Comparison of ENCODE assay signal across 9 mouse cellular contexts in the genomic region with DNA sequence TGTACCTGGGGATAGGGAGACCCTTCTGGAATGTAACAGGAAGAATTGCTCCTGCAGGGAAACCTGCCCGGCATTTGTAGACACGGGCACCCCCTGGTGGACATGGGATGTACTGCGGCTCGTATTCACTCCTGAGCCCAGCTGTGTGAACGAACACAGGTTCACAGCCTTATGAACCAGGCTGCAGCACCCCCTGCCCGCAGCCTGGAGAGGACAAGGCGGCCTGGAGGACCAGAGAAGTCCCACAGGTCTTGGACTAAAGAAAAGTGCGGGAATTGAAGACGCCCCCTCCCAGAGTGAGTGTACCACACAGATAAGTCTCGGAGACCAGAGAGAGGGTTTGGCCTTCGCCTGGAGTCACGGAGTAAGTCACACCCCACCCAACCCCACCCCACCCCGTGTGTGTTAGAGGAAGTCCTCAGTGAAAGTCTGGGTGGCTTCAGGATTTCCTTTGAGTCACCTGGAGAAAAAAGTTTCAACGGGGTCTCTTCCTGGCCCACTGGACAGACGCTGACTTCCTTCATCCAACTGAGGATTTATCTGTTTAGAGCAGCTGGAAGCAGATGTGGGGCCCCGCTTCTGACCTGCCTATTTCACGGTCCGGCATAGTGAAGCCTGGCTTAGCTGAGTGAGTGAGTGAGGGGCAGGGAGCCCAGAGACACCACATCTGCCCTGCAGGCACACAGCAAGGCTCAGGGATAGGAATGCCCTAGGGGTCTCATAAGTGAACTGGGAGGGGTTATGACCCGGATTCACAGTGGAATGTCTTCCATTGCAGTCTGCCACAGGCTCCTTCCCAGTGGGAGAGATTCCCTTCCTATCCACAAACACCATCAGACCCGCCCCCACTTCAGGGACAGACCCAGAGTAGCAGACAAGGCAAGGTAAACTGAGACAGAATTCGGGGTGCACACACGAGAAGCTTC. TPM values are rescaled to one million over a fixed set of nuclear protein-coding genes. Genes with fewer than 3 reads are reported as not detected.
DNase-seq lines count a peak whose midpoint lies in the region; ATAC-seq and TF ChIP-seq lines count a peak whose summit lies in the region.
"Had no signal": no experiment of that assay in that cellular context is flagged by ENCODE, and none has a peak within 500 bp of the region (broad histone marks: within the 10 kb centered on the region; RNA-seq: fewer than 3 reads in every experiment).

No protein-coding gene starts in this region.

- no peak overlapping the region for H3K4me3 ChIP-seq in embryonic fibroblast, embryonic 13.5 days (ENCODE audit: insufficient read depth, low read length)
- peak overlapping the region; percentile 72 for H3K4me3 ChIP-seq in liver, embryonic 16.5 days (ENCODE audit: low read depth, low read length)
- no peak overlapping the region for H3K4me3 ChIP-seq in neural tube, embryonic 15.5 days (replicated peaks)
- H3K4me3 ChIP-seq: embryonic facial prominence, embryonic 15.5 days had no signal

- H3K4me2 ChIP-seq in liver, embryonic 16.5 days (ENCODE audit: low read depth, low read length), result peak overlapping the region; percentile 85
- no peak overlapping the region for H3K4me2 ChIP-seq in neural tube, embryonic 15.5 days
- H3K4me2 ChIP-seq: embryonic facial prominence, embryonic 15.5 days had no signal

- H3K27ac ChIP-seq in embryonic fibroblast, embryonic 13.5 days (ENCODE audit: insufficient read depth, low read length), result no peak overlapping the region
- H3K27ac ChIP-seq in liver, embryonic 16.5 days (ENCODE audit: low read length), result peak overlapping the region; percentile 97
- peak overlapping the region; percentile 56; the same call in 1 of the 2 replicates for H3K27ac ChIP-seq in neural tube, embryonic 15.5 days (replicated peaks)
- H3K27ac ChIP-seq: embryonic facial prominence, embryonic 15.5 days had no signal

- peak; percentile 92 to 93 for DNase-seq in B cell, adult 2 months
- peak; percentile 90 to 92 for DNase-seq in adrenal gland, postnatal 36 days
- DNase-seq in heart, postnatal 10 days, result peak; percentile 93 to 96
- peak; percentile 95 to 97 for DNase-seq in kidney, postnatal 4 days
- DNase-seq in telencephalon, adult 2 months (ENCODE audit: low read depth, low spot score), result peak; percentile 39

- intact Hi-C loops in heart, postnatal 10 days (cut with DNase I), result loop anchor here (1.0 to 5.0 kb wide), 3 partner anchors 20 to 121 kb away; partner anchors contain the start of gene Mpv17l2

- WGBS in liver, embryonic 16.5 days (ENCODE audit: insufficient replicate concordance), result 16% methylated on average over 22 of the region's 22 CpGs
- 41% methylated on average over 22 of the region's 22 CpGs for WGBS in neural tube, embryonic 15.5 days

- no peaks in the 10 kb centered on the region for H3K4me1 ChIP-seq in embryonic fibroblast, embryonic 13.5 days (ENCODE audit: control insufficient read depth, insufficient read depth, low read length)
- H3K4me1 ChIP-seq in liver, embryonic 16.5 days (ENCODE audit: control insufficient read depth, low read depth, low read length), result peaks cover 78% of the 10 kb centered on the region
- peaks cover 25% of the 10 kb centered on the region for H3K4me1 ChIP-seq in neural tube, embryonic 15.5 days

- H3K9me3 ChIP-seq in liver, embryonic 16.5 days (replicated peaks; ENCODE audit: control insufficient read depth, low read length), result no peaks in the 10 kb centered on the region
- H3K9me3 ChIP-seq in neural tube, embryonic 15.5 days (replicated peaks), result no peaks in the 10 kb centered on the region
- H3K9me3 ChIP-seq: embryonic facial prominence, embryonic 15.5 days had no signal

- no peaks in the 10 kb centered on the region for H3K27me3 ChIP-seq in liver, embryonic 16.5 days (ENCODE audit: control insufficient read depth, insufficient read depth, low read depth, low read length)
- H3K27me3 ChIP-seq in neural tube, embryonic 15.5 days (replicated peaks), result no peaks in the 10 kb centered on the region

- H3K36me3 ChIP-seq in liver, embryonic 16.5 days (ENCODE audit: control insufficient read depth, insufficient read depth), result peaks cover 8% of the 10 kb centered on the region; the same call in 1 of the 2 replicates
- peaks cover 5% of the 10 kb centered on the region; the same call in 1 of the 2 replicates for H3K36me3 ChIP-seq in neural tube, embryonic 15.5 days

- TF ChIP-seq CTCF in embryonic fibroblast, embryonic 13.5 days (IDR thresholded peaks at IDR 0.05; ENCODE audit: borderline replicate concordance, insufficient read depth, low read length), result peak; percentile 75

- TF ChIP-seq POLR2A in embryonic fibroblast, embryonic 13.5 days (IDR thresholded peaks at IDR 0.05; ENCODE audit: low read depth, low read length), result no peak

- ATAC-seq in liver, embryonic 16.5 days (ENCODE audit: low read depth), result peak; percentile 36
- ATAC-seq in neural tube, embryonic 15.5 days (ENCODE audit: low FRiP score), result no peak

- peak overlapping the region; percentile 91 for H3K9ac ChIP-seq in liver, embryonic 16.5 days (ENCODE audit: low read depth, low read length)
- no peak overlapping the region for H3K9ac ChIP-seq in neural tube, embryonic 15.5 days (replicated peaks)
- H3K9ac ChIP-seq: embryonic facial prominence, embryonic 15.5 days had no signal

RNA-seq across cellular contexts. Expression of gene Arrdc2, which starts 1.9 kb away (rescaled TPM):
- 10 to 100 TPM in 1 of 2 experiments, 1 to 10 TPM in 1; 6.9 to 10.5 TPM for total RNA-seq in adrenal gland, postnatal 36 days (2021)
- 4.4 and 4.5 TPM in 2 replicates for polyA plus RNA-seq in embryonic fibroblast, embryonic 13.5 days (2011; ENCODE audit: insufficient read length, low read depth, missing spikeins)
- 10 to 100 TPM in 1 of 2 experiments, 1 to 10 TPM in 1; 4.7 to 18.5 TPM for total RNA-seq in heart, postnatal 10 days (2021)
- polyA plus RNA-seq in liver, embryonic 16.5 days (2015; fragmentation: Nextera tagmentation; extraction: Ambion mirVana), result 11.6 and 13.5 TPM in 2 replicates
- 7.8 and 8.5 TPM in 2 replicates for polyA plus RNA-seq in neural tube, embryonic 15.5 days (2015; fragmentation: Nextera tagmentation; extraction: Ambion mirVana)

RNA-seq across cellular contexts. Expression of gene Kcnn1, which starts 21.6 kb away (rescaled TPM):
- total RNA-seq in adrenal gland, postnatal 36 days (2021), result 1 to 10 TPM; 2.3 to 4.0 TPM
- 1.7 and 2.7 TPM in 2 replicates for polyA plus RNA-seq in embryonic fibroblast, embryonic 13.5 days (2011; ENCODE audit: insufficient read length, low read depth, missing spikeins)
- 1 to 10 TPM; 3.1 to 3.7 TPM for total RNA-seq in heart, postnatal 10 days (2021)
- polyA plus RNA-seq in liver, embryonic 16.5 days (2015; fragmentation: Nextera tagmentation; extraction: Ambion mirVana), result 0.20 and 0.46 TPM in 2 replicates
- 17.6 and 18.6 TPM in 2 replicates for polyA plus RNA-seq in neural tube, embryonic 15.5 days (2015; fragmentation: Nextera tagmentation; extraction: Ambion mirVana)

RNA-seq across cellular contexts. Expression of gene Ccdc124, which starts 32.3 kb away (rescaled TPM):
- 10 to 100 TPM; 54.7 to 57.2 TPM for total RNA-seq in adrenal gland, postnatal 36 days (2021)
- polyA plus RNA-seq in embryonic fibroblast, embryonic 13.5 days (2011; ENCODE audit: insufficient read length, low read depth, missing spikeins), result 31.1 and 32.3 TPM in 2 replicates
- 10 to 100 TPM; 40.9 to 41.1 TPM for total RNA-seq in heart, postnatal 10 days (2021)
- 42.5 and 43.1 TPM in 2 replicates for polyA plus RNA-seq in liver, embryonic 16.5 days (2015; fragmentation: Nextera tagmentation; extraction: Ambion mirVana)
- 162 and 163 TPM in 2 replicates for polyA plus RNA-seq in neural tube, embryonic 15.5 days (2015; fragmentation: Nextera tagmentation; extraction: Ambion mirVana)

RNA-seq across cellular contexts. Expression of gene Il12rb1, which starts 33.2 kb away (rescaled TPM):
- total RNA-seq in adrenal gland, postnatal 36 days (2021), result not detected
- 1.1 TPM in 1 of 2 replicates, not detected in the other for polyA plus RNA-seq in embryonic fibroblast, embryonic 13.5 days (2011; ENCODE audit: insufficient read length, low read depth, missing spikeins)
- total RNA-seq in heart, postnatal 10 days (2021), result under 1 TPM in 1 of 2 experiments, not detected in 1; 0.53 TPM
- polyA plus RNA-seq in liver, embryonic 16.5 days (2015; fragmentation: Nextera tagmentation; extraction: Ambion mirVana), result 0.06 and 0.35 TPM in 2 replicates
- 0.14 and 1.4 TPM in 2 replicates for polyA plus RNA-seq in neural tube, embryonic 15.5 days (2015; fragmentation: Nextera tagmentation; extraction: Ambion mirVana)

RNA-seq across cellular contexts. Expression of gene Mast3, which starts 36.6 kb away (rescaled TPM):
- total RNA-seq in adrenal gland, postnatal 36 days (2021), result 10 to 100 TPM; 16.8 to 19.0 TPM
- polyA plus RNA-seq in embryonic fibroblast, embryonic 13.5 days (2011; ENCODE audit: insufficient read length, low read depth, missing spikeins), result 12.6 and 13.1 TPM in 2 replicates
- 1 to 10 TPM; 7.9 to 9.3 TPM for total RNA-seq in heart, postnatal 10 days (2021)
- 7.5 and 9.0 TPM in 2 replicates for polyA plus RNA-seq in liver, embryonic 16.5 days (2015; fragmentation: Nextera tagmentation; extraction: Ambion mirVana)
- 18.9 and 21.0 TPM in 2 replicates for polyA plus RNA-seq in neural tube, embryonic 15.5 days (2015; fragmentation: Nextera tagmentation; extraction: Ambion mirVana)

Comparison
In these comparisons a context has a peak if more than half of its experiments do, and no peak if none do; other contexts are left out.
1. DNase-seq: peak in every context shown above with its lines; median percentile 96 in kidney, postnatal 4 days; 94 in heart, postnatal 10 days; 92 in B cell, adult 2 months; 91 in adrenal gland, postnatal 36 days; 39 in telencephalon, adult 2 months.